Mouse (Mus musculus) forebrain, embryonic 14.5 days (tissue): ENCODE data around the gene Dock10. TPM values are rescaled to one million over a fixed set of nuclear protein-coding genes. Genes with fewer than 3 reads are reported as not detected.

ENCODE experiments used
- ATAC-seq: fragments of 200-750 bp; cut with Nextera tagmentation; 2 replicates; pipeline ENCODE4 v1.8.0; 2017; ENCODE audit warnings: mild to moderate bottlenecking, moderate library complexity
- DNase-seq: peaks from one replicate; pipeline ENCODE4 v3.0.0-alpha.2; 2015; ENCODE audit warnings: low spot score
- H3K27ac ChIP-seq: fragments of 300-500 bp; sonication (generic); 2 replicates; pipeline ENCODE4 v1.5.1; 2014; ENCODE audit warnings: low read depth, mild to moderate bottlenecking, control low read depth, low read length, moderate library complexity
- H3K27me3 ChIP-seq: fragments of 300-500 bp; sonication (generic); replicated peaks from 2 replicates; pipeline ENCODE4 v1.6.1; 2014; ENCODE audit warnings: low read length, control low read depth, mixed read lengths; ENCODE audit not compliant: control insufficient read depth, insufficient read depth
- H3K36me3 ChIP-seq: fragments of 300-500 bp; sonication (generic); 2 replicates; pipeline ENCODE4 v1.6.1; 2014; ENCODE audit warnings: low read length, control low read depth; ENCODE audit not compliant: control insufficient read depth, insufficient read depth
- H3K4me1 ChIP-seq: fragments of 300-500 bp; sonication (generic); 2 replicates; pipeline ENCODE4 v1.6.1; 2014; ENCODE audit warnings: antibody characterized with exemption, low read length, control low read depth; ENCODE audit not compliant: control insufficient read depth, insufficient read depth
- H3K4me2 ChIP-seq: fragments of 300-500 bp; sonication (generic); 2 replicates; pipeline ENCODE4 v1.6.1; 2014; ENCODE audit warnings: mild to moderate bottlenecking, control low read depth, low read length
- H3K4me3 ChIP-seq: fragments of 300-500 bp; sonication (generic); 2 replicates; pipeline ENCODE4 v1.5.1; 2014; ENCODE audit warnings: low read depth, low read length, control low read depth
- H3K9ac ChIP-seq: fragments of 300-500 bp; sonication (generic); 2 replicates; pipeline ENCODE4 v1.6.1; 2014; ENCODE audit warnings: mild to moderate bottlenecking, low read length, control low read depth, moderate library complexity
- H3K9me3 ChIP-seq: fragments of 300-500 bp; sonication (generic); replicated peaks from 2 replicates; pipeline ENCODE4 v1.6.1; 2016; ENCODE audit warnings: low read length, control low read depth, mixed read lengths; ENCODE audit not compliant: control insufficient read depth
- WGBS: fragments of 180-500 bp; shearing (Covaris S2); extraction: QIAGEN DNeasy Blood & Tissue Kit; methylation state at CpG from one replicate; pipeline ENCODE4 v1.1.7; 2014; 5-methylcytosine and 5-hydroxymethylcytosine counted together
- polyA plus RNA-seq: library from polyadenylated mRNA; unstranded; fragments of >200 nt; fragmentation: Nextera tagmentation; extraction: Ambion mirVana; gene quantifications from 2 replicates; pipeline ENCODE4 v1.2.1, GENCODE M21; 2014

Dock10 gene
- polyA plus RNA-seq, 1 experiment from 2014 or later, result 1.6 TPM

- 70% methylated on average over 5 of the region's 5 CpGs for WGBS
- no peak for DNase-seq
Observed at GRCm38 (mm10) chr1:80737812-80738391, 20.4 kb downstream of the Dock10 start.

GRCm38 (mm10) chr1:80730582-80730981 is 27.7 kb downstream of the Dock10 start:
- 87% methylated on average over 5 of the region's 5 CpGs for WGBS
- Histone ChIP-seq H3K4me3 (no peak overlapping the region), H3K4me1 (no peaks in the 10 kb centered on the region), H3K27ac (no peak overlapping the region), H3K4me2 (no peak overlapping the region), H3K27me3 (no peaks in the 10 kb centered on the region), H3K9ac (no peak overlapping the region), H3K36me3 (no peaks in the 10 kb centered on the region), H3K9me3 (no peaks in the 10 kb centered on the region)
- no peak for ATAC-seq
- no peak for DNase-seq

More at GRCm38 (mm10) chr1:80737812-80738391, 20.4 kb downstream of the Dock10 start:
- Histone ChIP-seq H3K9ac (no peak overlapping the region), H3K27me3 (no peaks in the 10 kb centered on the region), H3K4me1 (no peaks in the 10 kb centered on the region), H3K4me3 (no peak overlapping the region), H3K36me3 (no peaks in the 10 kb centered on the region), H3K4me2 (no peak overlapping the region), H3K27ac (no peak overlapping the region), H3K9me3 (no peaks in the 10 kb centered on the region)
- no peak for ATAC-seq

GRCm38 (mm10) chr1:80730174-80730573 is 28.2 kb downstream of the Dock10 start:
- no peak for DNase-seq
- Histone ChIP-seq H3K27me3 (no peaks in the 10 kb centered on the region), H3K27ac (no peak overlapping the region), H3K4me1 (no peaks in the 10 kb centered on the region), H3K9me3 (no peaks in the 10 kb centered on the region), H3K9ac (no peak overlapping the region), H3K36me3 (no peaks in the 10 kb centered on the region), H3K4me2 (no peak overlapping the region), H3K4me3 (no peak overlapping the region)
- no peak for ATAC-seq
- 94% methylated on average over 4 of the region's 4 CpGs for WGBS

- no peak overlapping the region for H3K9ac ChIP-seq
- H3K36me3 ChIP-seq, result no peaks in the 10 kb centered on the region
- DNase-seq (no peak), ATAC-seq (no peak)
- H3K27me3 ChIP-seq, result no peaks in the 10 kb centered on the region
- H3K27ac ChIP-seq, result no peak overlapping the region
- H3K4me3 ChIP-seq, result no peak overlapping the region
- no peak overlapping the region for H3K4me2 ChIP-seq
- 62% methylated on average over 1 of the region's 1 CpGs for WGBS
- no peaks in the 10 kb centered on the region for H3K4me1 ChIP-seq
- no peaks in the 10 kb centered on the region for H3K9me3 ChIP-seq
Observed at GRCm38 (mm10) chr1:80728183-80728582, 30.1 kb downstream of the Dock10 start.

GRCm38 (mm10) chr1:80727403-80727802 is 30.9 kb downstream of the Dock10 start:
- DNase-seq (no peak), ATAC-seq (no peak)
- H3K4me1 ChIP-seq, result no peaks in the 10 kb centered on the region
- no peak overlapping the region for H3K4me3 ChIP-seq
- no peaks in the 10 kb centered on the region for H3K27me3 ChIP-seq
- H3K9ac ChIP-seq, result no peak overlapping the region
- WGBS, result 77% methylated on average over 4 of the region's 4 CpGs
- H3K36me3 ChIP-seq, result no peaks in the 10 kb centered on the region
- no peaks in the 10 kb centered on the region for H3K9me3 ChIP-seq
- H3K27ac ChIP-seq, result no peak overlapping the region
- no peak overlapping the region for H3K4me2 ChIP-seq

- DNase-seq (peak; percentile 24), ATAC-seq (no peak)
- no peak overlapping the region for H3K4me3 ChIP-seq
- no peak overlapping the region for H3K4me2 ChIP-seq
- WGBS, result 30% methylated on average over 4 of the region's 4 CpGs
- H3K27me3 ChIP-seq, result no peaks in the 10 kb centered on the region
- no peaks in the 10 kb centered on the region for H3K9me3 ChIP-seq
- H3K9ac ChIP-seq, result no peak overlapping the region
- H3K36me3 ChIP-seq, result no peaks in the 10 kb centered on the region
- H3K27ac ChIP-seq, result no peak overlapping the region
- H3K4me1 ChIP-seq, result no peaks in the 10 kb centered on the region
Observed at GRCm38 (mm10) chr1:80722647-80723046, 35.7 kb downstream of the Dock10 start.

- 71% methylated on average over 1 of the region's 1 CpGs for WGBS
- Histone ChIP-seq H3K9me3 (no peaks in the 10 kb centered on the region), H3K27me3 (no peaks in the 10 kb centered on the region), H3K9ac (no peak overlapping the region), H3K4me1 (no peaks in the 10 kb centered on the region), H3K36me3 (no peaks in the 10 kb centered on the region), H3K4me2 (no peak overlapping the region), H3K27ac (no peak overlapping the region), H3K4me3 (no peak overlapping the region)
- ATAC-seq (no peak), DNase-seq (no peak)
Observed at GRCm38 (mm10) chr1:80722001-80722400, 36.3 kb downstream of the Dock10 start.

- Histone ChIP-seq H3K27ac (no peak overlapping the region), H3K9ac (no peak overlapping the region), H3K27me3 (no peaks in the 10 kb centered on the region), H3K4me2 (no peak overlapping the region), H3K36me3 (no peaks in the 10 kb centered on the region), H3K4me1 (no peaks in the 10 kb centered on the region), H3K9me3 (no peaks in the 10 kb centered on the region), H3K4me3 (no peak overlapping the region)
- DNase-seq (no peak), ATAC-seq (no peak)
- WGBS, result 92% methylated on average over 2 of the region's 2 CpGs
Observed at GRCm38 (mm10) chr1:80721181-80721580, 37.1 kb downstream of the Dock10 start.

GRCm38 (mm10) chr1:80720146-80720545 is 38.2 kb downstream of the Dock10 start:
- Histone ChIP-seq H3K9me3 (no peaks in the 10 kb centered on the region), H3K4me1 (no peaks in the 10 kb centered on the region), H3K36me3 (no peaks in the 10 kb centered on the region), H3K27me3 (no peaks in the 10 kb centered on the region), H3K27ac (no peak overlapping the region), H3K4me3 (no peak overlapping the region), H3K9ac (no peak overlapping the region), H3K4me2 (no peak overlapping the region)
- no peak for ATAC-seq
- DNase-seq, result peak; percentile 64
